Mouse (Mus musculus) inflammation-experienced regulatory T-cells, adult 6 months (primary cell): ENCODE data around the gene Rrbp1. TPM values are rescaled to one million over a fixed set of nuclear protein-coding genes. Genes with fewer than 3 reads are reported as not detected.

Experiments
- ATAC-seq: one replicate; pipeline ENCODE4 v1.8.0; 2017
- polyA plus RNA-seq, 3 experiments: library from polyadenylated mRNA; unstranded; fragments of 100-300 nt; shearing (Covaris generic); gene quantifications; one replicate each; pipeline ENCODE4 v1.2.1; 2017

The Rrbp1 gene
- 10 to 100 TPM; 28.4 to 43.0 (median 33.7) TPM for polyA plus RNA-seq

- peak; percentile 95 for ATAC-seq
Measured at GRCm38 (mm10) chr2:144011080-144011551, at the start of gene Rrbp1. TSS of gene Rrbp1 (minus strand) at chr2:144011263.

GRCm38 (mm10) chr2:144057735-144058134 lies 46.7 kb upstream of the Rrbp1 start:
- ATAC-seq, result no peak

GRCm38 (mm10) chr2:144052410-144053065 lies 41.5 kb upstream of the Rrbp1 start:
- no peak for ATAC-seq

- ATAC-seq, result no peak
Measured at GRCm38 (mm10) chr2:144050861-144051260, 39.8 kb upstream of the Rrbp1 start.

- no peak for ATAC-seq
Measured at GRCm38 (mm10) chr2:144050146-144050680, 39.1 kb upstream of the Rrbp1 start.

- no peak for ATAC-seq
Measured at GRCm38 (mm10) chr2:144046916-144047315, 35.9 kb upstream of the Rrbp1 start.

GRCm38 (mm10) chr2:144045756-144046560 lies 34.9 kb upstream of the Rrbp1 start:
- ATAC-seq, result no peak

- ATAC-seq, result no peak
Measured at GRCm38 (mm10) chr2:144044726-144045125, 33.7 kb upstream of the Rrbp1 start.

GRCm38 (mm10) chr2:144032664-144033063 lies 21.6 kb upstream of the Rrbp1 start, which contains the start of gene Banf2:
TSS of gene Banf2 (plus strand) at chr2:144033059.
- no peak for ATAC-seq

- ATAC-seq, result no peak
Measured at GRCm38 (mm10) chr2:144030791-144031190, 19.7 kb upstream of the Rrbp1 start.

- ATAC-seq, result no peak
Measured at GRCm38 (mm10) chr2:144026456-144026855, 15.4 kb upstream of the Rrbp1 start.

GRCm38 (mm10) chr2:144025361-144025760 lies 14.3 kb upstream of the Rrbp1 start:
- no peak for ATAC-seq

GRCm38 (mm10) chr2:144022441-144022840 lies 11.4 kb upstream of the Rrbp1 start:
- no peak for ATAC-seq

GRCm38 (mm10) chr2:144019971-144020370 lies 8.9 kb upstream of the Rrbp1 start:
- ATAC-seq, result no peak

- ATAC-seq, result no peak
Measured at GRCm38 (mm10) chr2:144015861-144016260, 4.8 kb upstream of the Rrbp1 start.

GRCm38 (mm10) chr2:144014481-144014880 lies 3.4 kb upstream of the Rrbp1 start:
- no peak for ATAC-seq

- ATAC-seq, result no peak
Measured at GRCm38 (mm10) chr2:144014051-144014450, 3.0 kb upstream of the Rrbp1 start.

GRCm38 (mm10) chr2:144010282-144011044 lies 600 bp downstream of the Rrbp1 start:
- peak; percentile 30 for ATAC-seq

GRCm38 (mm10) chr2:144009551-144010281 lies 1.3 kb downstream of the Rrbp1 start:
- peak; percentile 5 for ATAC-seq

GRCm38 (mm10) chr2:144009081-144009480 lies 2.0 kb downstream of the Rrbp1 start:
- no peak for ATAC-seq

GRCm38 (mm10) chr2:144007211-144007610 lies 3.9 kb downstream of the Rrbp1 start:
- ATAC-seq, result no peak

GRCm38 (mm10) chr2:144006686-144007085 lies 4.4 kb downstream of the Rrbp1 start:
- no peak for ATAC-seq
